Mouse (Mus musculus): ENCODE measurements at regions not wholly inside any gene's neighbourhood (a gene's known extent, or its start where the extent isn't known, plus 50 kb on each side); places are given as distances from the start of the nearest gene placed in this dataset.

GRCm38 (mm10) chr17:45869014-45869968 is 135.6 kb upstream of the 1600014C23Rik start:
- DNase-seq (ENCODE audit: extremely low read depth, insufficient read length, low spot score): no peak

GRCm38 (mm10) chr17:45868539-45868938 is 134.9 kb upstream of the 1600014C23Rik start:
- no peak for DNase-seq (ENCODE audit: extremely low read depth, insufficient read length, low spot score)

GRCm38 (mm10) chr17:45867727-45868126 is 134.1 kb upstream of the 1600014C23Rik start:
- DNase-seq (ENCODE audit: extremely low read depth, insufficient read length, low spot score): no peak

- DNase-seq (ENCODE audit: extremely low read depth, insufficient read length, low spot score): peak; percentile 74
Measured at GRCm38 (mm10) chr17:45866876-45867652, 133.4 kb upstream of the 1600014C23Rik start.

GRCm38 (mm10) chr17:45866346-45866745 is 132.7 kb upstream of the 1600014C23Rik start:
- peak; percentile 50 for DNase-seq (ENCODE audit: extremely low read depth, insufficient read length, low spot score)

- no peak for DNase-seq (ENCODE audit: extremely low read depth, insufficient read length, low spot score)
Measured at GRCm38 (mm10) chr17:45865944-45866343, 132.3 kb upstream of the 1600014C23Rik start.

- no peak for DNase-seq (ENCODE audit: extremely low read depth, insufficient read length, low spot score)
Measured at GRCm38 (mm10) chr17:45863471-45864205, 130.0 kb upstream of the 1600014C23Rik start.

- no peak for DNase-seq (ENCODE audit: extremely low read depth, insufficient read length, low spot score)
Measured at GRCm38 (mm10) chr17:45863031-45863430, 129.4 kb upstream of the 1600014C23Rik start.

GRCm38 (mm10) chr17:45859441-45859840 is 125.8 kb upstream of the 1600014C23Rik start:
- peak; percentile 73 for DNase-seq (ENCODE audit: extremely low read depth, insufficient read length, low spot score)

GRCm38 (mm10) chr17:45853931-45854653 is 120.4 kb upstream of the 1600014C23Rik start:
- DNase-seq (ENCODE audit: extremely low read depth, insufficient read length, low spot score): no peak

- DNase-seq (ENCODE audit: extremely low read depth, insufficient read length, low spot score): peak; percentile 67
Measured at GRCm38 (mm10) chr17:45852402-45852801, 118.8 kb upstream of the 1600014C23Rik start.

GRCm38 (mm10) chr17:45851723-45852396 is 118.2 kb upstream of the 1600014C23Rik start:
- peak; percentile 60 for DNase-seq (ENCODE audit: extremely low read depth, insufficient read length, low spot score)

GRCm38 (mm10) chr17:45850976-45851375 is 117.3 kb upstream of the 1600014C23Rik start:
- DNase-seq (ENCODE audit: extremely low read depth, insufficient read length, low spot score): peak; percentile 57

GRCm38 (mm10) chr17:45850174-45850573 is 116.5 kb upstream of the 1600014C23Rik start:
- no peak for DNase-seq (ENCODE audit: extremely low read depth, insufficient read length, low spot score)

GRCm38 (mm10) chr17:45848605-45849004 is 115.0 kb upstream of the 1600014C23Rik start:
- peak; percentile 67 for DNase-seq (ENCODE audit: extremely low read depth, insufficient read length, low spot score)

GRCm38 (mm10) chr17:45847701-45848378 is 114.2 kb upstream of the 1600014C23Rik start:
- DNase-seq (ENCODE audit: extremely low read depth, insufficient read length, low spot score): no peak

GRCm38 (mm10) chr17:45845832-45846231 is 112.2 kb upstream of the 1600014C23Rik start:
- no peak for DNase-seq (ENCODE audit: extremely low read depth, insufficient read length, low spot score)

GRCm38 (mm10) chr17:45836731-45837130 is 103.1 kb upstream of the 1600014C23Rik start:
- DNase-seq (ENCODE audit: extremely low read depth, insufficient read length, low spot score): no peak

GRCm38 (mm10) chr17:45836253-45836652 is 102.6 kb upstream of the 1600014C23Rik start:
- no peak for DNase-seq (ENCODE audit: extremely low read depth, insufficient read length, low spot score)
